Mouse (Mus musculus) kidney, embryonic 14.5 days (tissue): Measurements from ENCODE around the gene Pdzd3. TPM values are rescaled to one million over a fixed set of nuclear protein-coding genes. Genes with fewer than 3 reads are reported as not detected.

Source experiments
- ATAC-seq: fragments of 200-750 bp; cut with Nextera tagmentation; 2 replicates; pipeline ENCODE4 v1.8.0; 2017; ENCODE audit warnings: moderate number of reproducible peaks, mild to moderate bottlenecking, moderate TSS enrichment, moderate library complexity; ENCODE audit not compliant: low FRiP score, low TSS enrichment
- H3K27ac ChIP-seq: fragments of 300-500 bp; sonication (generic); 2 replicates; pipeline ENCODE4 v1.5.1; 2014; ENCODE audit warnings: low read depth, mild to moderate bottlenecking, low read length, moderate library complexity, mixed read lengths
- H3K27me3 ChIP-seq: fragments of 300-500 bp; sonication (generic); 2 replicates; pipeline ENCODE4 v1.6.1; 2014; ENCODE audit warnings: mild to moderate bottlenecking, low read length; ENCODE audit not compliant: control insufficient read depth, insufficient read depth
- H3K36me3 ChIP-seq: fragments of 300-500 bp; sonication (generic); 2 replicates; pipeline ENCODE4 v1.6.1; 2014; ENCODE audit warnings: low read length, mixed read lengths; ENCODE audit not compliant: control insufficient read depth, insufficient read depth
- H3K4me1 ChIP-seq: fragments of 300-500 bp; sonication (generic); 2 replicates; pipeline ENCODE4 v1.6.1; 2014; ENCODE audit warnings: low read length, mixed read lengths; ENCODE audit not compliant: control insufficient read depth, insufficient read depth
- H3K4me2 ChIP-seq: fragments of 300-500 bp; sonication (generic); replicated peaks from 2 replicates; pipeline ENCODE4 v1.6.1; 2014; ENCODE audit warnings: low read depth, mild to moderate bottlenecking, low read length
- H3K4me3 ChIP-seq: fragments of 300-500 bp; sonication (generic); 2 replicates; pipeline ENCODE4 v1.5.1; 2014; ENCODE audit warnings: mild to moderate bottlenecking, low read length
- H3K9ac ChIP-seq: fragments of 300-500 bp; sonication (generic); 2 replicates; pipeline ENCODE4 v1.6.1; 2014; ENCODE audit warnings: low read depth, mild to moderate bottlenecking, low read length, moderate library complexity
- H3K9me3 ChIP-seq: fragments of 300-500 bp; sonication (generic); 2 replicates; pipeline ENCODE4 v1.6.1; 2016; ENCODE audit warnings: low read length; ENCODE audit not compliant: control insufficient read depth
- WGBS: fragments of 180-500 bp; shearing (Covaris S2); extraction: QIAGEN DNeasy Blood & Tissue Kit; methylation state at CpG from one replicate; pipeline ENCODE4 v1.1.7; 2014; 5-methylcytosine and 5-hydroxymethylcytosine counted together
- polyA plus RNA-seq: library from polyadenylated mRNA; unstranded; fragments of >200 nt; fragmentation: Nextera tagmentation; extraction: Ambion mirVana; gene quantifications from 2 replicates; pipeline ENCODE4 v1.2.1, GENCODE M21; 2014

Gene Pdzd3
- polyA plus RNA-seq, 1 experiment from 2014 or later: 4.2 TPM

GRCm38 (mm10) chr9:44233802-44234478, 17.3 kb downstream of the Pdzd3 start, which contains the start of gene Cbl:
Gene Cbl, minus strand, starts transcription at chr9:44234049.
- Histone ChIP-seq H3K4me2 (peak within 1 kb of the TSS; percentile 67), H3K27ac (peak within 1 kb of the TSS; percentile 94), H3K27me3 (no peaks in the 10 kb centered on the region), H3K4me1 (peaks cover 19% of the 10 kb centered on the region; the same call in 1 of the 2 replicates), H3K9me3 (no peaks in the 10 kb centered on the region), H3K4me3 (peak within 1 kb of the TSS; percentile 91), H3K36me3 (no peaks in the 10 kb centered on the region), H3K9ac (peak within 1 kb of the TSS; percentile 92)
- ATAC-seq: peak; percentile 95
- WGBS: under 1% methylated on average over 61 of the region's 76 CpGs

DNA sequence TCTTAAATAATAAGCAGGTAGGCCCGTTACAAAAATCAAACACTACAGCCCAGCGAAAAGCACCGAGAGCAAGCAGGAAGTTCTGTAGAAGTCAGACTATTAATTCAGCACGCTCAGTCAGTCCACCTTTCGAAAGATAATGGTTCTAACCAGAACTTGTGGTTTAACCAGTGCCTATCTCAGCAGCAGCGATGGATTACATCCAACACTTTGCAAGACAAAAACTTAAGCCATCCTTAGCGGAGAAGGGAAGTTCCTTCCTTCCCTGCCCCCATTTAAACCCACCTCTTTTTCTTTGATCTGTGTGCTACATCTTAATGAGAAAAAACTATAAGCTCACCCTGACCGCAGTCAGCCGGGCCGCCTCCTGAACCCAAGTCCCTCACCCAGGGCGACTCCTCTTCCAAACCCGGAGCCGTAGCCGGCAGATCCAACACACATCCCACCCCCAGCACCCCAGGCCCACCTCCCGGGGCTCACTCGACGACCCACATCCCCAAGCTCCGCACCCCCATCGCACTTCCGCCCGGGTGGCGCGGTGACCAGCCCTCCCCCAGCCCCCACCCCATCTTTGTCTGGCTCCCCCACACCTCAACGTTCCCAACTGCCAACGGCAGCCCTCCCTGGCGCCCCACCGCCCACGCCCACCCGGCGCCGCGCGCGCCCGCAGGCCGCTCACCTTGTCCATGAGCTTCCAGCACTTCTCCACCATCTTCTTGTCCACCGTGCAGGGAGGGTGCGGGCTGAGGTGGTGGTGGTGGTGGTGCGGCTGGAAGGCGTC, 18.1 kb downstream of the Pdzd3 start:
- peak; percentile 75 for ATAC-seq
- 1% methylated on average over 40 of the region's 40 CpGs for WGBS
- H3K9me3 ChIP-seq: no peaks in the 10 kb centered on the region

GRCm38 (mm10) chr9:44231609-44232008, 19.7 kb downstream of the Pdzd3 start:
- H3K4me3 ChIP-seq: no peak overlapping the region
- H3K36me3 ChIP-seq: peaks cover 2% of the 10 kb centered on the region; the same call in 1 of the 2 replicates
- H3K27ac ChIP-seq: no peak overlapping the region
- ATAC-seq: no peak
- 0 out of 2 replicates have a peak overlapping the region, but pooled peaks have one; percentile 67 for H3K4me2 ChIP-seq
- H3K4me1 ChIP-seq: peaks cover 18% of the 10 kb centered on the region; the same call in 1 of the 2 replicates
- no peak overlapping the region; the same call in 1 of the 2 replicates for H3K9ac ChIP-seq
- H3K9me3 ChIP-seq: no peaks in the 10 kb centered on the region
- H3K27me3 ChIP-seq: no peaks in the 10 kb centered on the region

More for the DNA sequence above, 18.1 kb downstream of the Pdzd3 start:
- Histone ChIP-seq H3K9ac (peak overlapping the region; percentile 92), H3K4me3 (peak overlapping the region; percentile 91), H3K4me2 (peak overlapping the region; percentile 67), H3K4me1 (peaks cover 19% of the 10 kb centered on the region; the same call in 1 of the 2 replicates), H3K27me3 (no peaks in the 10 kb centered on the region), H3K27ac (peak overlapping the region; percentile 94), H3K36me3 (peaks cover under 1% of the 10 kb centered on the region; the same call in 1 of the 2 replicates)

- 0 out of 2 replicates have a peak, but pooled peaks cover 6% of the 10 kb centered on the region for H3K4me1 ChIP-seq
- no peak overlapping the region for H3K4me2 ChIP-seq
- no peaks in the 10 kb centered on the region for H3K9me3 ChIP-seq
- no peak overlapping the region for H3K9ac ChIP-seq
- H3K36me3 ChIP-seq: peaks cover 2% of the 10 kb centered on the region; the same call in 1 of the 2 replicates
- no peak for ATAC-seq
- 65% methylated on average over 6 of the region's 6 CpGs for WGBS
- H3K27ac ChIP-seq: no peak overlapping the region
- H3K4me3 ChIP-seq: no peak overlapping the region
- no peaks in the 10 kb centered on the region for H3K27me3 ChIP-seq
Observed at GRCm38 (mm10) chr9:44225993-44226392, 25.3 kb downstream of the Pdzd3 start.

DNA sequence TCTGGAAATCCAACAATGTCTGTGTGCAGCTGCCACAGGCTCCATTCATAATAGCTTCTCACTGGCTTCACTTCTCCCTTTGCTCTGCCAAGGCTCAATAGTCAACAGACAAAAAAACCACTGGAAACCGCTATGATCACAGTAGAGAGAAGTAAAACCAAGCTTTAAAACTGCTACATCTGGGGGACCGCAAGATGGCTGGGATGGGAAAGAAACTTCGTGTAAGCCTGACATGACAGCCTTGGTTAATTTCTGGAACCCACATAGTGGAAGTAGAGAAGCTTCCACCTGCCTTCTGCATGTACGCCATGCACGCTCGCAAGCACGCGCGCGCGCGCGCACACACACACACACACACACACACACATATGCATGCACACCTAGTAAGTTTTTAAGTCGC, 37.7 kb downstream of the Pdzd3 start:
- H3K4me1 ChIP-seq: no peaks in the 10 kb centered on the region
- H3K4me3 ChIP-seq: no peak overlapping the region
- H3K9ac ChIP-seq: no peak overlapping the region
- WGBS: 95% methylated on average over 14 of the region's 14 CpGs
- no peak overlapping the region for H3K4me2 ChIP-seq
- no peaks in the 10 kb centered on the region for H3K27me3 ChIP-seq
- no peaks in the 10 kb centered on the region for H3K9me3 ChIP-seq
- H3K36me3 ChIP-seq: no peaks in the 10 kb centered on the region
- ATAC-seq: no peak
- no peak overlapping the region for H3K27ac ChIP-seq

- no peak overlapping the region for H3K4me3 ChIP-seq
- no peak for ATAC-seq
- no peaks in the 10 kb centered on the region for H3K4me1 ChIP-seq
- no peak overlapping the region for H3K4me2 ChIP-seq
- no peaks in the 10 kb centered on the region for H3K9me3 ChIP-seq
- no peaks in the 10 kb centered on the region for H3K36me3 ChIP-seq
- 96% methylated on average over 4 of the region's 4 CpGs for WGBS
- no peaks in the 10 kb centered on the region for H3K27me3 ChIP-seq
- H3K27ac ChIP-seq: no peak overlapping the region
- no peak overlapping the region for H3K9ac ChIP-seq
Observed at GRCm38 (mm10) chr9:44212406-44212805, 38.9 kb downstream of the Pdzd3 start.

DNA sequence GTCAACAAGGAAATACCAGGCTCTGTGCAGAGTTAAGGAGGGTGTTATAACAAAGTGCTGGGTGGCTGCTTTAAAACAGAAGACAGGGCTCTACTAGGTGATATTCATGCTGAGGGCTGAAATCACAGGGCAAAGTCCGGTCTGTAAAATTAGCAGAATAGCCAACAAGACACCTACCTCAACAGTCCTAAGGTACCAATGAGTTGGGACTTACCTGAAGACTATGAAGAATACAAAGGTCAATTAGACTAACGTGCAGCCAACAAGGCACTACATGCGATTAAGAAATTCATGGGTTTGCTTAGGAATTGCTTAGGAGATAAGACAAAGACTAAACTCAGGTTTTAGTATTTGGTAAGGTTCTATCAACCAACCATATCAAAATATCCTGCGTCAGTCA, 41.9 kb downstream of the Pdzd3 start:
- Histone ChIP-seq H3K27me3 (no peaks in the 10 kb centered on the region), H3K27ac (no peak overlapping the region), H3K4me1 (no peaks in the 10 kb centered on the region), H3K4me2 (no peak overlapping the region), H3K9ac (no peak overlapping the region), H3K9me3 (no peaks in the 10 kb centered on the region), H3K4me3 (no peak overlapping the region), H3K36me3 (no peaks in the 10 kb centered on the region)
- 95% methylated on average over 4 of the region's 4 CpGs for WGBS
- ATAC-seq: no peak

- H3K4me2 ChIP-seq: no peak overlapping the region
- no peaks in the 10 kb centered on the region for H3K27me3 ChIP-seq
- no peaks in the 10 kb centered on the region for H3K36me3 ChIP-seq
- H3K9ac ChIP-seq: no peak overlapping the region
- WGBS: 92% methylated on average over 2 of the region's 2 CpGs
- H3K4me1 ChIP-seq: no peaks in the 10 kb centered on the region
- ATAC-seq: no peak
- no peaks in the 10 kb centered on the region for H3K9me3 ChIP-seq
- H3K27ac ChIP-seq: no peak overlapping the region
- no peak overlapping the region for H3K4me3 ChIP-seq
Observed at GRCm38 (mm10) chr9:44207840-44208239, 43.4 kb downstream of the Pdzd3 start.

DNA sequence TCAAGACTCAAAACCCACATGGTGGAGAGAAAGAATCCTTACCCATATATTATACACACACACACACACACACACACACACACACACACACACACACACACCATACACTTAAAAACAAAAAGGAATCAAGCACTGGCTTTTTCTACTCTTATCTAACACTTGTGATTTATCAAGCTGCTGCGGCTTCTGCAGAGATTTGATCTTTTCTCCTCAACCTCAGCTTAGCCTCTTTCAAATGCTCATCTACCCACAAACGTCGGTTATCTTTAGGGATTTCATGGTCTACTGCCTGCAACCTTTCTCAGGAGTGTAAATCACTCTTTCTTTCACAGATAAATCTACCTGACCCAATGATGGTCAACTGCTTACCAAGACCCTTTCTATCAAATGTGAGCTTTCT, 50.8 kb downstream of the Pdzd3 start:
- H3K9ac ChIP-seq: no peak overlapping the region
- H3K9me3 ChIP-seq: no peaks in the 10 kb centered on the region
- H3K27me3 ChIP-seq: no peaks in the 10 kb centered on the region
- peaks cover 29% of the 10 kb centered on the region for H3K36me3 ChIP-seq
- no peak overlapping the region for H3K27ac ChIP-seq
- no peaks in the 10 kb centered on the region for H3K4me1 ChIP-seq
- H3K4me2 ChIP-seq: no peak overlapping the region
- no peak overlapping the region for H3K4me3 ChIP-seq
- WGBS: 47% methylated on average over 3 of the region's 3 CpGs
- ATAC-seq: no peak
